Mouse (Mus musculus) CD4-positive helper T cell, adult 2 months (primary cell): ENCODE data around the gene Arrb2.

Experiments used
- DNase-seq: peaks from one replicate; pipeline ENCODE4 v3.0.0-alpha.2; 2012; ENCODE audit warnings: low read depth, missing footprints, low spot score

Gene Arrb2

GRCm38 (mm10) chr11:70444667-70445066 is 12.2 kb downstream of the Arrb2 start:
- DNase-seq: no peak

DNA sequence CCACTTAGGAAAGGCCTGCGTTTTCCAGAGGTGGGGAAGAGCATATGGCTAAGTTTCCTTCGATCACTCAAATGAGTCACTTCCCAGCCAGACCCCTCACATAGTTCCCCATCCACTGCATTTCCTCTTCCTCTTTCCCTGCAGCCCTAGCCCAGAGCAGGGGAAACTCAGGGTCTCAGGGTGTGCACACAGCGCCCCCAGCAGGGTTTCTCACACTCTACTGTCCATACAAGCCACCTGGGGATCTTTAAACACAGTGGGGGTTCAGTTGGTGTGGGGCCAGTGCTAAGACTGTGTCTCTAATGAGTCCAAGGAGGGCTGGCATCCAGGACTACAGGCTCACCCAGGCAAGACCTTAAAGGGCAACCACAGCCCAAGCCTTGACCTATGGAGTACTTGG is 14.3 kb downstream of the Arrb2 start:
- no peak for DNase-seq

- DNase-seq: peak; percentile 39
These were observed 14.9 kb downstream of the Arrb2 start for GRCm38 (mm10) chr11:70447373-70447772.

DNA sequence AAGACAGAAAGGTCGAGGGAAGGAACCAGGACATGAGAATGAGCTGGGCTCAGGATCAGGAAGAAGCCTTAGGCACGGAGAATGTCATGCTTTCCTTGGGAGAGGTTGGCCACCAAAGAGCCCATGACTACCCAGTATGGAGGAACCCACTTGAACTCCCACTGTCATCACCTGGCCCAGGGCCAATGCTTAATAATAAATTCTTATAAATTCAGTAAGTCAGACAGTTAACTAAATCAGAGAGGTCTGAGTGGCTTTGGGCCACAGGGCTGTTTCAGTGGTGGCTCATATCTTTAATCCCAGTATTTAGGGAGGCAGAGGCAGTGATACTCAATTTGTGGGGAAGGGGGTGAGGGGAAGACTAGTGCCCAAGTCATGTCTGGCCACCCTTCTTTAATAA is 18.5 kb downstream of the Arrb2 start:
- DNase-seq: no peak

GRCm38 (mm10) chr11:70451797-70452498 is 19.5 kb downstream of the Arrb2 start, which contains the start of gene Med11:
Gene Med11, plus strand, starts transcription at chr11:70451919.
- DNase-seq: peak; percentile 97

DNA sequence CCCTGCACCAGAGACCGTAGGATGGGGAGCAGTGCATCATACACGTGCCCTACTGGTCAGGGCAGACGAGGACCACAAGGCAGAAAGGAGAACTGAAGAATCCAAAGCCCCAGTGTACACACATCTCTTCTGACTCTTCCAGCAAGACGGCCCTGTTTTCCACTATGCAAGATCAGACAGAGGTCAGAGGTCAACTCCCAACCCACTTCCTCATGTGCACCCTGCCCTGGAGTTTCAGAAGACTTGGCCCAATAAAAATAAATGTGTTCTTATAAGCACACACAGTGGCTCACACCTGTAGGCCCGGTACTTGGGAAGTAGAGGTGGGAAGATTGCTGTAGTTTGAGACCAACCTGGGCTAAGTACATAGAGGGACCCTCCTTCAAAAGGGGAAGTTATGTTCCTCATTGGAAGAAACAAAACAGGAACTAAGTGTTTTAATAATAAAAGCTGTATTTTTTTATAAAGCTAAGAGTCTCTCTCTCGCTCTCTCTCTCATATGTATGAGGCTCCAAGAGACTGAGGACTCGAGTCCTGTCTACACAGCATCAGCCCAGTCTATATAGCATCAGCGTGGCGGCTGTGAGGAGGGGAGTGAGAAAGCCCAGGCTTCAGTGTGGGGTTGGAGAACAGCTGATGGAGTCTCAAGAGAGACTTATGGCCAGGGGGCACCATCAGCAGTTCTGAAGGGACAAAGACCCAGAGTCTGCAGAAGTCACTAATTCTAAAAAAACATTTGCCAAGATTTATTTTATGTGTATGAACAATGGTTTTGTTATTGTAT is 21.0 kb downstream of the Arrb2 start:
- DNase-seq: peak; percentile 36

DNA sequence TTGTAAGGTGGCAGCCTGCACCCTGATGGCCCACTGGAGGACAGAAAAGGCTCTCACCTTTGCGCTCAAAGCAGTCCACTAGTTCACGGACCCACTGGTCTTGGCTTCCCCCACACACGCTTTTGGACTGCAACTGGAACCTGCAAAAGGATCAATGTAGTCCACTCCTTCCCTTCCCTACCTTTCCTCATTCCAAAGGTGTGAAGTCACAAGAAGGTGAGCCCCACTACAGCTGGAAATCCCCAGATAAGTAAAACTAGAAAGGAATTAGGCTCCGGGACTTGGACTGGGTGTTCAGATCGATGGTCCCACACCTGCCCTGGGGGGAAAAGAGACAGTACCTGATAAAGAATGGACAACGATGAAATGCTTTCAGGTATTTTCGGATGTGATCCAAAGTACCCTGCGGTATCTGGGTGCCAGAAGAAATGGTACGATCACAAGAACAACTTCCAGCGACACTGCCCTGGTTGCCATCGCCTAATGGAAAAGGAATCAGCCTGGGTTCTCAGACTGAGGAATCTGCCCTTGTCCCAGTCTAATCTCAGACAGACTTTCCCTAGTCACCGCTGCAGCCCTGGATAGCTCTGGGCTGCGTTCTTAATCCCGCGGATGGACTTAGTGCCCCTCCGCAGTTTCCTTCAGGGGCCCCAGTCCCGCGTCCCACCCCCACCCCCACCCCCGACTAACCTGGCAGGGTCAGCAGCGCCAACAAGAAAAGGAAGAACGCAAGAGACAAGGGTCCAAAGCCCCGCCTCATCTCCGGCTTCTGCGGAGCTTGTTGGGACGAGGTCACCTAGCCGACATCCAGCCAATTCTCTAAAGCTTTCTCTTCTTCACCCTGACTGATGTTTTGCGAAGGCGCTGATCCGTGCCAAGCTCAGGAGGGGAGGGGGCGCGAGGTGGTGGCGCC is 26.5 kb downstream of the Arrb2 start, which contains the start of gene Zmynd15:
Zmynd15 (plus strand) TSS at position 746 of the 913 bp plus-strand sequence.
- DNase-seq: no peak

GRCm38 (mm10) chr11:70459601-70460101 is 27.2 kb downstream of the Arrb2 start, which contains the start of gene Cxcl16:
Gene Cxcl16, minus strand, starts transcription at chr11:70459984.
- DNase-seq: peak; percentile 34

- DNase-seq: no peak
These were observed 31.5 kb downstream of the Arrb2 start for GRCm38 (mm10) chr11:70463970-70464369.

DNA sequence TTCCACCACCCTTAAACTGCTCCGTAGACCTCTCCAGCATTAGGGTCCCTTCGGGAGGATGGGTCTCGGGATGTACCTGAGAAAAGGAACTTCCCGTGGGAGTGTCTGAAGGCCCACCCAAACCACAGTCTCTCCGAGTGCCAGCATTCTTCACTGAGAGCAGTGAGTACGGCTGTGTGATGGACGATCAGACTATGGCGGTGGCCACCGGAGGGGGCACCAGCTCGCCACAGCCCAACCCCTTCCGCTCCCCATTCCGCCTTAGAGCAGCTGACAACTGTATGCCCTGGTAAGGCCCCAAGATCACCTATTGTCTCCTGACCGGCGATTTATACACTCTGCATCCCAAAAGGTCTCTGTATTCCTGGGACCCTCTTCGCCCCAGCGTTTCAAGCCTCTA is 32.8 kb downstream of the Arrb2 start:
- DNase-seq: no peak

- no peak for DNase-seq
These were observed 33.4 kb downstream of the Arrb2 start for GRCm38 (mm10) chr11:70465824-70466223.

- DNase-seq: no peak
These were observed 35.6 kb downstream of the Arrb2 start for GRCm38 (mm10) chr11:70467902-70468619.

GRCm38 (mm10) chr11:70469764-70470163 is 37.3 kb downstream of the Arrb2 start:
- no peak for DNase-seq

- no peak for DNase-seq
These were observed 40.3 kb downstream of the Arrb2 start for GRCm38 (mm10) chr11:70472716-70473115.

DNA sequence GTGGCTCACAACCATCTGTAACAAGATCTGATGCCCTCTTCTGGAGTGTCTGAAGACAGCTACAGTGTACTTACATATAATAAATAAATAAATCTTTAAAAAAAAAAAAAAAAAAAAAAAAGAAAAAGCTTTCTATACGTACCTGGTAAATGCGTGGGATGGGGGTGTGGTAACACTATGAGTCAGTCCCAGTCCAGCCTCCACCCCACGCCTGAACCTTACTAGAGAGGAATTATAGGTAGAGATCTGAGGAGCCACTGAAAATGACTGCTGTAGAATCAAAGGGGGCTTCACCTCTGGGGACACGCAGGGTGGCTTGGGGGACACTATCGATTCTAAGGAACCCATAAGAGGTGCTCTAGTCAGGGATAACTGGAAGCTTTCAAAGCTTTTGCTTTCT is 40.9 kb downstream of the Arrb2 start:
- peak; percentile 37 for DNase-seq

GRCm38 (mm10) chr11:70474872-70475534 is 42.6 kb downstream of the Arrb2 start:
- no peak for DNase-seq

DNA sequence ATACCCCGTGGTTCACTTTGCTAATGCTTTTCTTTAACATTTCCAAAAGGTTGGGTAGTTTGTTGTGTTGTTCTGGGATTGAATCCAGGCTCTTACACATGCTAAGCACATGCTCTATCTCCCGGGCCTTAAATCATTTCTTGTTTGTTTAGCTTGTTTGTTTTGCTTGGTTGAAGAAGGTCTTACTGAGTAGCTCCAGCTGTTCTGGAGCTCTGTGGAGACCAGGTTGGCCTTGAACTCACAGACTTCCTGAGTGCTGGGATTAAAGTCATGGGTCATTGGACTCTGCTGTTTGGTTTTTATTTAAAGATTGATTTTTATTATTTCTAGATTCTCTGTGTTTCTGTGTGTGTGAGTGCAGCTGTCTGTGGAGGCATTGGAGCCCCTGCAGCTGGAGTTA is 53.1 kb downstream of the Arrb2 start:
- DNase-seq: no peak

DNA sequence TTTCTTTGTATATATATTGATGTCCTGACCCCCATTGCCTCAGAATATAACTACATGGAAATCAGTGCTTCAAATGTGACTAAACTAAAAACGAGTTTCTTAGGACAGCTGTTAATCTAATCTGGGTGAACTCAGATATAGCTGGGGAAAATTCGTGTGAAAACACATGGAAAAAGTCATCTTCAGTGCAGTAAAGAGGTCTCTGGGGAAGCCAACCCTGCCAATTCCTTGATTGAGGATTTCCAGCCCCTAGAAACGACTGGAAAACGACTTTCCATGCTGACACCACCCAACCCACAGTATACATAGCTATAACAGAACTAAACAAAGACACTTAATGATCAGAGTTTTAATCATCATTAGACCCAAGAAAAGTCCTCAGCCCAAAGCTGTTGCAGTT is 55.4 kb downstream of the Arrb2 start:
- DNase-seq: no peak

- DNase-seq: no peak
These were observed 56.7 kb downstream of the Arrb2 start for GRCm38 (mm10) chr11:70489138-70489537.

GRCm38 (mm10) chr11:70489684-70490083 is 57.2 kb downstream of the Arrb2 start:
- DNase-seq: no peak
